Mouse (Mus musculus): ENCODE data around the gene Mamstr. TPM values are rescaled to one million over a fixed set of nuclear protein-coding genes. Genes with fewer than 3 reads are reported as not detected.
"Not testable (repeated sequence)": the region's sequence is repeated elsewhere in the genome, so short reads cannot be mapped to it uniquely, and the experiment has no call there.

Gene Mamstr
- polyA plus RNA-seq, 1 experiment from 2014 or later = 3.1 TPM

GRCm38 (mm10) chr7:45644183-45644582 lies 4.4 kb downstream of the Mamstr start:
- H3K9me3 ChIP-seq = no peaks in the 10 kb centered on the region
- H3K27me3 ChIP-seq (replicated peaks; ENCODE audit: low read depth, poor library complexity, severe bottlenecking) = peaks cover 26% of the 10 kb centered on the region
- WGBS = 3% methylated on average over 18 of the region's 18 CpGs
- peak overlapping the region; percentile 85 for H3K27ac ChIP-seq (replicated peaks)
- H3K4me3 ChIP-seq = peak overlapping the region; percentile 66
- no peaks in the 10 kb centered on the region for H3K36me3 ChIP-seq (replicated peaks)
- peak; percentile 69 for DNase-seq (ENCODE audit: low spot score)
- peaks cover 54% of the 10 kb centered on the region for H3K4me1 ChIP-seq

- peaks cover 47% of the 10 kb centered on the region for H3K4me1 ChIP-seq
- peak overlapping the region; percentile 66 for H3K4me3 ChIP-seq
- 71% methylated on average over 6 of the region's 6 CpGs for WGBS
- H3K27me3 ChIP-seq (replicated peaks; ENCODE audit: low read depth, poor library complexity, severe bottlenecking) = peaks cover 17% of the 10 kb centered on the region
- H3K36me3 ChIP-seq (replicated peaks) = no peaks in the 10 kb centered on the region
- no peaks in the 10 kb centered on the region for H3K9me3 ChIP-seq
- peak overlapping the region; percentile 85 for H3K27ac ChIP-seq (replicated peaks)
- DNase-seq (ENCODE audit: low spot score) = no peak
These were observed 5.3 kb downstream of the Mamstr start for GRCm38 (mm10) chr7:45644872-45645590.

GRCm38 (mm10) chr7:45645591-45645971 lies 5.8 kb downstream of the Mamstr start:
- Histone ChIP-seq H3K9me3 (no peaks in the 10 kb centered on the region), H3K36me3 (replicated peaks) (no peaks in the 10 kb centered on the region), H3K4me1 (peaks cover 43% of the 10 kb centered on the region), H3K4me3 (no peak overlapping the region), H3K27ac (replicated peaks) (no peak overlapping the region), H3K27me3 (replicated peaks; ENCODE audit: low read depth, poor library complexity, severe bottlenecking) (peaks cover 12% of the 10 kb centered on the region)
- no peak for DNase-seq (ENCODE audit: low spot score)
- WGBS = 92% methylated on average over 7 of the region's 7 CpGs

- WGBS = 75% methylated on average over 4 of the region's 4 CpGs
- H3K9me3 ChIP-seq = no peaks in the 10 kb centered on the region
- H3K27ac ChIP-seq (replicated peaks) = no peak overlapping the region
- no peak overlapping the region for H3K4me3 ChIP-seq
- H3K4me1 ChIP-seq = peaks cover 32% of the 10 kb centered on the region
- no peak for DNase-seq (ENCODE audit: low spot score)
- H3K36me3 ChIP-seq (replicated peaks) = no peaks in the 10 kb centered on the region
- peaks cover 1% of the 10 kb centered on the region; the same call in 1 of the 2 replicates for H3K27me3 ChIP-seq (replicated peaks; ENCODE audit: low read depth, poor library complexity, severe bottlenecking)
These were observed 6.9 kb downstream of the Mamstr start for GRCm38 (mm10) chr7:45646671-45647070.

GRCm38 (mm10) chr7:45649351-45649750 lies 9.6 kb downstream of the Mamstr start:
- DNase-seq (ENCODE audit: low spot score) = no peak
- 80% methylated on average over 8 of the region's 8 CpGs for WGBS
- peaks cover 13% of the 10 kb centered on the region for H3K4me1 ChIP-seq

GRCm38 (mm10) chr7:45650484-45650883 lies 10.7 kb downstream of the Mamstr start:
- H3K9me3 ChIP-seq; H3K4me3 ChIP-seq; H3K27ac ChIP-seq (replicated peaks); H3K4me1 ChIP-seq; DNase-seq (ENCODE audit: low spot score); H3K27me3 ChIP-seq (replicated peaks; ENCODE audit: low read depth, poor library complexity, severe bottlenecking); H3K36me3 ChIP-seq (replicated peaks): not testable (repeated sequence)
- 93% methylated on average over 20 of the region's 20 CpGs for WGBS

More at GRCm38 (mm10) chr7:45649351-45649750, 9.6 kb downstream of the Mamstr start:
- Histone ChIP-seq H3K4me3 (no peak overlapping the region), H3K36me3 (replicated peaks) (no peaks in the 10 kb centered on the region), H3K9me3 (no peaks in the 10 kb centered on the region), H3K27me3 (replicated peaks; ENCODE audit: low read depth, poor library complexity, severe bottlenecking) (no peaks in the 10 kb centered on the region), H3K27ac (replicated peaks) (no peak overlapping the region)

GRCm38 (mm10) chr7:45654424-45655047 lies 14.8 kb downstream of the Mamstr start:
- H3K27ac ChIP-seq (replicated peaks) = peak overlapping the region; percentile 63
- H3K4me3 ChIP-seq = peak overlapping the region; percentile 41
- H3K36me3 ChIP-seq (replicated peaks) = no peaks in the 10 kb centered on the region
- peaks cover 20% of the 10 kb centered on the region for H3K4me1 ChIP-seq
- WGBS = 28% methylated on average over 17 of the region's 17 CpGs
- peak; percentile 45 for DNase-seq (ENCODE audit: low spot score)
- peaks cover 5% of the 10 kb centered on the region; the same call in 1 of the 2 replicates for H3K9me3 ChIP-seq
- H3K27me3 ChIP-seq (replicated peaks; ENCODE audit: low read depth, poor library complexity, severe bottlenecking) = no peaks in the 10 kb centered on the region

GRCm38 (mm10) chr7:45660746-45661478 lies 21.1 kb downstream of the Mamstr start:
- H3K27me3 ChIP-seq (replicated peaks; ENCODE audit: low read depth, poor library complexity, severe bottlenecking) = no peaks in the 10 kb centered on the region; the same call in 1 of the 2 replicates
- peaks cover 35% of the 10 kb centered on the region for H3K4me1 ChIP-seq
- 86% methylated on average over 11 of the region's 11 CpGs for WGBS
- no peaks in the 10 kb centered on the region for H3K36me3 ChIP-seq (replicated peaks)
- H3K27ac ChIP-seq (replicated peaks) = no peak overlapping the region
- H3K4me3 ChIP-seq = no peak overlapping the region
- peaks cover 5% of the 10 kb centered on the region; the same call in 1 of the 2 replicates for H3K9me3 ChIP-seq
- DNase-seq (ENCODE audit: low spot score) = no peak

GRCm38 (mm10) chr7:45661702-45662101 lies 21.9 kb downstream of the Mamstr start:
- not testable (repeated sequence) for H3K27ac ChIP-seq (replicated peaks); H3K27me3 ChIP-seq (replicated peaks; ENCODE audit: low read depth, poor library complexity, severe bottlenecking)
- 90% methylated on average over 6 of the region's 6 CpGs for WGBS

GRCm38 (mm10) chr7:45665303-45666138 lies 25.7 kb downstream of the Mamstr start:
- Histone ChIP-seq H3K36me3 (replicated peaks) (no peaks in the 10 kb centered on the region), H3K27ac (replicated peaks) (peak overlapping the region; percentile 31; the same call in 1 of the 2 replicates), H3K27me3 (replicated peaks; ENCODE audit: low read depth, poor library complexity, severe bottlenecking) (no peaks in the 10 kb centered on the region; the same call in 1 of the 2 replicates), H3K4me3 (peak overlapping the region; percentile 3; the same call in 1 of the 2 replicates), H3K9me3 (0 out of 2 replicates have a peak, but pooled peaks cover 6% of the 10 kb centered on the region), H3K4me1 (peaks cover 30% of the 10 kb centered on the region)
- peak; percentile 33 for DNase-seq (ENCODE audit: low spot score)
- 51% methylated on average over 13 of the region's 13 CpGs for WGBS

More at GRCm38 (mm10) chr7:45661702-45662101, 21.9 kb downstream of the Mamstr start:
- not testable (repeated sequence) for H3K36me3 ChIP-seq (replicated peaks); DNase-seq (ENCODE audit: low spot score); H3K9me3 ChIP-seq; H3K4me3 ChIP-seq
- H3K4me1 ChIP-seq = peaks cover 30% of the 10 kb centered on the region

GRCm38 (mm10) chr7:45666161-45666560 lies 26.4 kb downstream of the Mamstr start, which contains the start of gene Fut2:
Gene Fut2 (minus strand): TSS chr7:45666394.
- Histone ChIP-seq H3K27me3 (replicated peaks; ENCODE audit: low read depth, poor library complexity, severe bottlenecking) (no peaks in the 10 kb centered on the region; the same call in 1 of the 2 replicates), H3K9me3 (0 out of 2 replicates have a peak, but pooled peaks cover 6% of the 10 kb centered on the region), H3K4me3 (peak within 1 kb of the TSS; percentile 3; the same call in 1 of the 2 replicates), H3K27ac (replicated peaks) (peak within 1 kb of the TSS; percentile 31; the same call in 1 of the 2 replicates), H3K4me1 (peaks cover 30% of the 10 kb centered on the region), H3K36me3 (replicated peaks) (no peaks in the 10 kb centered on the region)
- WGBS = 79% methylated on average over 7 of the region's 7 CpGs
- DNase-seq (ENCODE audit: low spot score) = no peak

Measured in embryonic facial prominence, embryonic 10.5 days (tissue).